Mouse (Mus musculus) embryonic stem cell, embryonic (primary cell): ENCODE data around the gene Tcf15.

Experiments used
- CTCF ChIA-PET, 4 experiments: fragments of 300-600 bp in 2 of 4; fragments of 350-600 bp in 2 of 4; sonication (Branson Sonifier 250); formaldehyde crosslinking; loops; one replicate each; lab custom pipeline; 2022; ENCODE audit warnings: inconsistent platforms in 2 of 4; lab: Charles Lee
- POLR2A ChIA-PET, 4 experiments: fragments of 300-600 bp in 2 of 4; fragments of 350-600 bp in 2 of 4; sonication (Branson Sonifier 250); formaldehyde crosslinking; loops; one replicate each; lab custom pipeline; 2022; ENCODE audit warnings: antibody characterized with exemption in 4 of 4, inconsistent platforms in 1 of 4; lab: Charles Lee

Gene Tcf15

DNA sequence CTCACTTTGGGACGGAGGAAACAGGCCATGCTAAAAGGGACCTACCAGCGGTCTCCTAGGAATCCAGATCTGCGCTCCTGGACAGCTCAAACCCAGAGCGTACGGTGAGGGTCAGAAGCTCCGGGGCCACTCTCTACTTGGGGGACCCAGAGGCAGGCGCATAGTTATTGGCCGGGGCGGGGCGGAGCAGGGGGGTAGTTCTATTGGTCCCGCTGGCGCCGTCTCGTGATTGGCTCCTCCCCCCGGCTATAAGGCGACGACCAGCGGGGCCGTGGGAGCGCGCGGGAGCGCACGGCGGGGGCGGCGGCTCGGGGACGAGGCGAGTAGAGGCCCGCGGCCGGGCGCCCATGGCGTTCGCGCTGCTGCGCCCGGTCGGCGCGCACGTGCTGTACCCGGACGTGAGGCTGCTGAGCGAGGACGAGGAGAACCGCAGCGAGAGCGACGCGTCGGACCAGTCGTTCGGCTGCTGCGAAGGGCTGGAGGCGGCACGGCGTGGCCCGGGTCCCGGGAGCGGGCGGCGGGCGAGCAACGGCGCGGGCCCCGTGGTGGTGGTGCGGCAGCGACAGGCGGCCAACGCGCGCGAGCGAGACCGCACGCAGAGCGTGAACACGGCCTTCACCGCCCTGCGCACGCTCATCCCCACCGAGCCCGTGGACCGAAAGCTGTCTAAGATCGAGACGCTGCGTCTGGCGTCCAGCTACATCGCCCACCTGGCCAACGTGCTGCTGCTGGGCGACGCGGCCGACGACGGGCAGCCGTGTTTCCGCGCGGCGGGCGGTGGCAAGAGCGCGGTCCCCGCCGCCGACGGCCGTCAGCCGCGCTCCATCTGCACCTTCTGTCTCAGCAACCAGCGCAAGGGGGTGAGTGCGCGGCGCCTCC, at the start of gene Tcf15:
Tcf15 (plus strand) TSS at position 283 of the 879 bp plus-strand sequence.
- POLR2A ChIA-PET, result interaction anchor here (0.6 to 6.6 kb wide), 63 partner anchors 8 to 1596 kb away, joined by 3 to 47 read pairs (median 4); partner anchors contain the start of genes Tbc1d20 (in 2 of the 4), Trib3 (in 2 of the 4), Csnk2a1 (in 1 of the 4) and Rbck1 (in 1 of the 4)
- CTCF ChIA-PET, result interaction anchor here in 3 of 4 experiments (0.6 to 2.2 kb wide), 10 partner anchors 12 to 431 kb away, joined by 3 to 11 read pairs (median 5); no protein-coding TSS in a partner anchor

DNA sequence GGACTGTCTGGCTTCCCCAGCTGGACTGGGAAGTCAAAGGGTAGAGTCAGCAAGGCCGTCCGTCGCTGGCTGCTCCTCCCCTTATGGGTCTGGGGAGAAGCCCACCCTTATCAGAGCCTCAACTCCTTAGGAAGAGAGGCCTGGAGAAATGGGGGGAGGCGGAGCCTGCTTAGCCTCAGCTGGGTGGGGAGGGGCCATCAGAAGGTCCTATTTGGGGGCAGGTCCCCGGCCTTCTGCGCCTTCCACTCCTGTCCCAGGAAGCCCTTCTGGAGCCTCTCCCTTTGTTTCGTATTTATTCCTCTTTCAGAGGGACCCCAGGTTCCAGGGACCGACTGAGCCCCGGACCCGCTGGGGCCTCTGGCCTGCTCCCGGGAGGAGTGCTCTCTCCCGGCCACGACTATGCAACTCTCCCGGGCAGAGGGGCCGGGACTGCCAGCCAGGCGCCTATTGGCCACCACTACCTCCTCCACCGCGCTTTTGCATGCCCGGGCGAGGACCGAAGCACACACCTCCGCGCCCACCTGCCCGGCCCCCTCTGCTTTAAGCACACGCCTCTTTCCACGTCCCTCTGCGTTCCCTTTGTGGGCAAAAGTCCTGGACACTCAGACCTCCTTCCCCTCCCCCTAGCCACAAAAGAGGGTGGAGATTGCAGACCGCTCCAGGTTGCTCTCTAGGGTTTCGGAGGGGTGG, 48.4 kb upstream of the Tcf15 start:
- ChIA-PET CTCF (interaction anchor here in 3 of 4 experiments (0.5 to 1.9 kb wide), 9 partner anchors 17 to 268 kb away, joined by 3 to 7 read pairs (median 3); partner anchors contain the start of gene Trib3 (in 1 of the 3)), POLR2A (interaction anchor here (0.5 to 5.2 kb wide), 42 partner anchors 8 to 268 kb away, joined by 3 to 47 read pairs (median 4); partner anchors contain the start of genes Srxn1 (in 3 of the 4), Trib3 (in 2 of the 4) and Tcf15 (in 1 of the 4))

DNA sequence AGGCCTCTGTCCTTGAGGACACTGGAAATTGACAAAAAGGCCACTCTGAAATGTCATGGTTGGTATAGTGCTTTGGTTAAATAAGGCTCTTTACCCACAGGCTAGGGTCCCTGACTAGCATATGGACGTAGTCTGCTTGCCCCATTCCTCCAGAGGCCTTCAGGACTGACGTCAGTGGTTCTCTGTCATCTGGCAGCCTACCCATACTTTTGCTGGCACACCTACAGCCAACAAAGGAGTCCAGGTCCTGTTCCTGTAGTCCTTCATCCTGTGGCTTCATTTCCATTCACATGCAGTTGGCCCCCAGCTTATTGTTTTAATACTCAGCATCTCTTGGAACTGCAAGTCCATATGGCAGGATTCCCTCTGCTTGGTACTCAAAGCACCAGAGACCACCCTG, 46.4 kb upstream of the Tcf15 start:
- POLR2A ChIA-PET, result interaction anchor here in 3 of 4 experiments (0.6 to 5.2 kb wide), 19 partner anchors 8 to 254 kb away, joined by 3 to 47 read pairs (median 4); partner anchors contain the start of genes Srxn1 (in 3 of the 3) and Tcf15 (in 1 of the 3)
- CTCF ChIA-PET, result interaction anchor here in 3 of 4 experiments (0.6 to 2.2 kb wide), 7 partner anchors 8 to 202 kb away, joined by 3 to 9 read pairs (median 4); no protein-coding TSS in a partner anchor

DNA sequence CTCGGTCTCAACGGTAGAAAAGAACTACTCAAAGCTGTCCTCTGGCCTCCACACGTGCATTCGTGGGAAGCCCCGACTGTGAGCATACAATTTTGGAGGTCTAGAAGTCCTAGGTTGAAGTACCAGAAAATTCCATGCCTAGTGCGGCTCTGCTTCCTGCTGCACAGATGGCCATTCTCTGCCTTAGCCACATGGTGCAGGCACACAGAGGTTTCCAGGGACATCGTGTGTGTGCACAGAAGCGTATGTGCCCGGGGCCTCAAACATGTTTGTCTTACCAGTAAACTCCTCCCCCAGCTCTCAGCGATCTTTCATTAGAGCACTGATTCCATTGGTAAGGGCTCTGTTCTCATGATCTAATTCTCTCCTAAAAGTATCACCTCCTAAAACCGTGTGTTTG, 45.4 kb upstream of the Tcf15 start:
- POLR2A ChIA-PET, result interaction anchor here in 3 of 4 experiments (0.6 to 5.2 kb wide), 16 partner anchors 8 to 317 kb away, joined by 3 to 47 read pairs (median 4); partner anchors contain the start of genes Srxn1 (in 2 of the 3) and Zcchc3 (in 1 of the 3)
- CTCF ChIA-PET, result interaction anchor here in 2 of 4 experiments (0.6 to 2.2 kb wide), 6 partner anchors 9 to 396 kb away, joined by 3 to 9 read pairs (median 4); no protein-coding TSS in a partner anchor

DNA sequence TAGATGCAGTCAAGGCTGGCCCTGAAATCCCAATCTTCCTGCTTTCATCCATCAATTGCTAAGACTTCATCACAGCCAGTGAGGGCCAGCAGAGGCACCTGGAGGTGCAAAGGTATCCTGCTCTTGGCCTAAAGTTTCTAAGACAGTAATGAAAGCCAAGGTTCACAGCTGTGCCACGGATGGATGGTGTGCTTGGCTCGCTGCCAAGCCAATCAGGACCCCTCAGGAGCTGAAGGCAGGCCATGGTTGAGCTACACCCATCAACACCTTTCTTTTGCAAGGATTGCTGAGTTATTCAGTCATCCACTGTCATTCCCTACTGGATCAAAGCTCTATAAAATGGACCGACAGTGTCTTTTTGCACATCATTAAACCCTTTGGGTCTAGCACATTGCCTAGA, 43.8 kb upstream of the Tcf15 start:
- POLR2A ChIA-PET, result interaction anchor here in 2 of 4 experiments (0.6 to 1.6 kb wide), 6 partner anchors 8 to 244 kb away, joined by 3 to 8 read pairs (median 4); partner anchors contain the start of gene Trib3 (in 1 of the 2)
- CTCF ChIA-PET, result interaction anchor here in 1 of 4 experiments (0.9 to 1.6 kb wide), 2 partner anchors 10 to 79 kb away, joined by 4 to 7 read pairs; no protein-coding TSS in a partner anchor

DNA sequence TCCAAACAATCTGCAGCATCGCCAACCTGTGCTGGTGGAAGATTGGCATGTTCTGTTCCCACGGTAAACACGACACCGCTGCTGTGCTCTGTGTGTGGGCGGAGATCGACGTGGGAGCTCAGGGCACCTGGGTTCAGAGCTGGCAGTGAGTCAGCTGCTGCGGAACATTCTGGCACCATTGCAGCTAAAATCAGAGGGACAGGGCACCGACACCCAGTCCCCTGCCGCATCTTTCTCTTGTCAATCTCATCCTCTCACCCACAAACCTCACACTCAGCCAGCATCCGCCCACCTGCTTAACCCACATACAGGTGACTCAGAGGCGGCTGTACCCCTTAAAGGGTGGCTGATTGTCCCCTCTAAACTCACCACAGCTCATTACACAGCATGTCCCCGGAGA, 41.6 kb upstream of the Tcf15 start:
- POLR2A ChIA-PET, result interaction anchor here in 3 of 4 experiments (0.6 to 6.1 kb wide), 6 partner anchors 9 to 242 kb away, joined by 3 to 70 read pairs (median 3); partner anchors contain the start of gene Trib3 (in 1 of the 3)
- CTCF ChIA-PET, result interaction anchor here in 2 of 4 experiments (0.7 kb wide), 2 partner anchors 10 to 261 kb away, joined by 3 read pairs; no protein-coding TSS in a partner anchor

DNA sequence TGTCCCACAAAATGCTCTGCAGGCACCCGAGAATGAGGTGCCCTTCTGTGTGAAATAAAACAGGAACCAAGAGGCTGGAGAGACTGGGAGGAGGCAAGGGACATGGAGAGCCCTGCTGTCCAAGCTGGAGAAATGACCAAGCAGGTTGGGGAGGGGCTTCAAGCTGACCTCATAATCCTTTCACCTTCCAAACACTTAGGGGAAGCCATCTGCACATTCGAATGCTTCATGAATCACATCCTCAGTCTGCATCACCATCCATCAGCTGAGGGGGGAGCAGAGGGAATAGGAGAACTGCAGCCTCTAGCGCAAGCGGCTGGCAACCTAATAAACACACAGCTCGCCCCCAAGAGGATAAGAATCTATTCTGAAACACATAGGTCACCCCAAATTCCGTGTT, 41.0 kb upstream of the Tcf15 start:
- ChIA-PET CTCF (interaction anchor here in 3 of 4 experiments (0.6 to 1.6 kb wide), 9 partner anchors 9 to 320 kb away, joined by 3 to 7 read pairs (median 3); no protein-coding TSS in a partner anchor), POLR2A (interaction anchor here in 2 of 4 experiments (0.6 to 6.1 kb wide), 9 partner anchors 8 to 242 kb away, joined by 3 to 70 read pairs (median 4); partner anchors contain the start of genes Csnk2a1 (in 1 of the 2) and Trib3 (in 1 of the 2))

DNA sequence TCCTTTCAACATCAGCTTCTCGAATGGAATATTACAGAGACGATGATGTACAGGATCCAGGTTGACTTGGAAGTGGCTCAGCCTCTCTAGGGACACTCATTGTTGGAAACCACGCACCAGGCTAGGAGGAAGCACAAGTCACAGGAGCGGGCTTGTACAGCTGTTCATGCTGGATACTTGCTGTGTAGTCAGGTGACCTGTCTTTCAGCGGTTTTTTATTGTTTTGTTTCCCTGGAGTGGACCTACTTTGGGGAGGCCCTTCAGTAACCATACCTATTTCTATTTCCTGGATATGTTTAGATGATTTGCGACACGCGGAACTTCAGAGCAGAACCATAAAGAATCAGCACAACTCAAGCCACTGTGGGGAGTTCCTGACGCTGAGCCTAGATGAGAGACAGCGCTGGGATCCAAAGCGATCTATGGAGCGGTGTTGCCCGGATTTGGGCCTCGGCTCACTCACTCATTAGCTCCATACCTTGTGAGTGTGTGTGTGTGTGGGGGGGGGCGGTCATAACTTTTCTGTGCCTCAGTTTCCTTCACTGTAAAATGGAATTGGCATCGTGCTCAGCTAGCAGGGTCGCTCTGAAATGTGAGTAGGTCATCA, 38.5 kb upstream of the Tcf15 start:
- ChIA-PET CTCF (interaction anchor here in 3 of 4 experiments (0.7 to 2.8 kb wide), 7 partner anchors 14 to 259 kb away, joined by 3 to 16 read pairs (median 4); no protein-coding TSS in a partner anchor), POLR2A (interaction anchor here (0.5 to 6.1 kb wide), 45 partner anchors 8 to 719 kb away, joined by 3 to 70 read pairs (median 4); partner anchors contain the start of genes Trib3 (in 3 of the 4) and Tcf15 (in 2 of the 4))

DNA sequence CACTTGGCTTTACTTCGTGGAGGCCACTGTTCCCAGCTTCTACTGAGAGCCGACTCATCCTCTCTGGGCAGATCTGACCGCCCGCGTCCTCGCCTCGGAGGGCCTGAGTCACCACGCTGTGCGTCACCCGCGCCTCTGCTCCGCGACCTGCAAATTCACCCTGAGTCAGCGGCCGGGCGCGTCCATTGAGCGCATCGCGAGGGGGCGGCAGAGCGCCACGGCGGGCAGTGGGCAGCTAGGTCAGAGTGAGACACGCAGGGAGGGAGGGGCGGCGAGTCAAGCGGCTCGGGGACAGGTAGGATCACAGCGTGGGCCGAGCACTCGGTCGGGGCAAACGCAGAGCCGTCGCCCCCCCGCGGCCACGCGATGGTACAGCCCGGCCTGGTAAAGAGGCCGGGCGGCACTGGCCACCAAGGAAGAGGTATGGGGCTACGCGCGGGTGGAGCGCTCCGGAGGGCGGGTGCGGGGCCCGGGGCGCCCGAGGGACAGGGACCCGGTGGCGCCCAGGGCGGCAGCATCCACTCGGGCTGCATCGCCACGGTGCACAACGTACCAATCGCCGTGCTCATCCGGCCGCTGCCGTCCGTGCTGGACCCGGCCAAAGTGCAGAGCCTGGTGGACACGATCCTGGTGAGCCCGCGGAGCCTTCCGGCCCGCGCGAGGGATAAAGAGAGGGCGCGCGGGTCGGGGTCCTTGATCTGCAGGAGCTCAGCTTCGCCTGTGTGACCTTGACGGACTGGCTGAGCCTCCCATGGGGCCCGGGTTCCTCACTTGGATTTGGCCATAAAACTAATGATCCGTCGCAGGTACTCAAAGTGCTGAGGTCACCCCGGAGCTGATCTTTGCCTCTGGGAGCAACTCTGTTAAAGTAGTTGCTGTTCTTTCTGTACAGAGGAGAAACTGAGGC, 37.8 kb upstream of the Tcf15 start, which contains the start of gene Srxn1:
Srxn1 (plus strand) TSS at position 199 of the 907 bp plus-strand sequence.
- CTCF ChIA-PET, result interaction anchor here in 3 of 4 experiments (0.6 to 2.8 kb wide), 16 partner anchors 12 to 725 kb away, joined by 3 to 16 read pairs (median 4); no protein-coding TSS in a partner anchor

DNA sequence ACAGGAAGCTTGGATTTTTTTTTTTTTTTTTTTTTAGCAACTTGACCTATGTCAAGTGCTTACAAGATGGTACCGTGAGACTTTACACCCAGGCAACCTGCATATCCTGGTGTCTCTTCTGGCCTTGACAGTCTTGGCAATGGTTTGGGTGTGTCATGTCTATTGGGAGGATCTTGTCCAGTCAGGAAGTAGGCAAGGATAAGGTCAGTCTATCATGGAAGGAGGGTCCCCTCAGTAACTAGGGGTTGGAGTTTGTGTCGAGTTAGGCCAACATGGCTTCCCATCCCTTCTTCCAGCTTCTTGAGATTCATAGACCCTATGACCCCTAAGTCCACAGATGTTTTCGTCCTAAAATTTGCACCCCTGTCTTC, 37.2 kb upstream of the Tcf15 start:
- ChIA-PET POLR2A (interaction anchor here (0.6 to 6.1 kb wide), 51 partner anchors 8 to 561 kb away, joined by 3 to 70 read pairs (median 4); partner anchors contain the start of genes Csnk2a1 (in 2 of the 4), Trib3 (in 2 of the 4), Nrsn2 (in 1 of the 4) and Scrt2 (in 1 of the 4)), CTCF (interaction anchor here in 3 of 4 experiments (0.6 to 2.8 kb wide), 12 partner anchors 13 to 725 kb away, joined by 3 to 16 read pairs (median 4); no protein-coding TSS in a partner anchor)

More for the DNA sequence above, 37.8 kb upstream of the Tcf15 start, which contains the start of gene Srxn1:
- POLR2A ChIA-PET, result interaction anchor here (0.6 to 6.1 kb wide), 63 partner anchors 7 to 719 kb away, joined by 3 to 70 read pairs (median 4); partner anchors contain the start of genes Trib3 (in 3 of the 4), Csnk2a1 (in 1 of the 4), Nrsn2 (in 1 of the 4) and Tbc1d20 (in 1 of the 4)

DNA sequence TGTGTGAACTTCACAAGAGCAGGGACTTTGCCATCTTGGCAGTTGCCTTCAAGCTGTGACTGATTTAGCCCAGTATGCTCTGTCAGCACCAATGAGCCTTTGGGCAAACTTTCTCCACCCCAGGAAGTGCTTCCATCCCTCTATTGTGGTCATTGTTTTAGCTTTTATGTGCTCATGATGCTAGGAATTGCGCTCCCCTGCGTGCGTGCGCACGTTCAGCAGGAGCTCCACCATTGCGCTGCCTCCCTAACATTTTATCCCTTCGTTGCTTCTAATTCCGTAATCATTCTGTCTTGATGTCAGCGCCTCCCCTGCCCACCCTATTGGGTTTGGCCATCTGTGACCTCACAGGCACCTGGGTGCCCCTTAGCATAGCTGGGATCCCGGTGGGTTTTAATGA, 36.8 kb upstream of the Tcf15 start:
- POLR2A ChIA-PET, result interaction anchor here in 3 of 4 experiments (0.6 to 6.1 kb wide), 45 partner anchors 7 to 269 kb away, joined by 3 to 70 read pairs (median 4); partner anchors contain the start of genes Csnk2a1 (in 2 of the 3), Trib3 (in 2 of the 3), Nrsn2 (in 1 of the 3) and Scrt2 (in 1 of the 3)
- CTCF ChIA-PET, result interaction anchor here in 2 of 4 experiments (0.7 to 2.8 kb wide), 8 partner anchors 13 to 257 kb away, joined by 3 to 16 read pairs (median 4); no protein-coding TSS in a partner anchor

DNA sequence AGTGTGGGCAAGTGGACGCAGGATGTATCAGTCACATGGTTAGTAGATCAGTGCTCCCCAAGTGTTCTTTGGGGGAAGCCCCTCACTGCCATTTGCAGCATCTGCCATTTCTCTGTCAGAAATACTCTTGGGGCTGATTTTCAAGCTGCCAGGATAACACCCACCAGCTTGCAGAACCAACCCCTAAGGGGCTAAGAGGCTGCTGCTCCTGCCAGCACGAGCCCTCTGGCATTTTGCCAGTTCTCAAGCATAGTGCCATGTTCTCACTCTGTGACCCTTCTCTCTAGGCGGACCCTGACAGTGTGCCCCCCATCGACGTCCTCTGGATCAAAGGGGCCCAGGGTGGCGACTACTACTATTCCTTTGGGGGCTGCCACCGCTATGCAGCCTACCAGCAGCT, 34.7 kb upstream of the Tcf15 start:
- ChIA-PET CTCF (interaction anchor here (0.5 to 5.9 kb wide), 7 partner anchors 19 to 255 kb away, joined by 3 to 64 read pairs (median 3); no protein-coding TSS in a partner anchor), POLR2A (interaction anchor here in 3 of 4 experiments (0.6 to 5.4 kb wide), 8 partner anchors 13 to 241 kb away, joined by 3 to 41 read pairs (median 4); partner anchors contain the start of genes Tbc1d20 (in 1 of the 3), Tcf15 (in 1 of the 3) and Trib3 (in 1 of the 3))

DNA sequence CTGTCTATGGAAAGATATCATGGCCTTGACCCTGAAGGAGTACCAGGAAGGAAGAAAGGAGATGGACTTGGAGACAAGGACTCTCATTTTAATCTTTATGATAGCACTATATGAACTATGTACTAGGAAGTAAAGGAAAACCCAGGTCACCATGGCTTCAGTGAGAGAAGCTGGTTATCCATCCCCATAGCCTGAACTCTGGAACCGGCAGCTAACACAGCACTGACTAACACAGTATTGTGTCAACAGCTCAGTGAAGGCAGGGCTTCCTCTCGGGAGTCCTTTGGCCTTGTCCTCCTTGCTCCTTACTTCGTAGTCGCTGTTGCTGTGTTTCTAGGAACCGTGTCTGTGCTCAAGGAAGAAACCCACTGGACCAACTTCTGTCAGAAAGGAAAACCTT, 34.0 kb upstream of the Tcf15 start:
- ChIA-PET CTCF (interaction anchor here in 3 of 4 experiments (0.8 to 5.9 kb wide), 7 partner anchors 20 to 254 kb away, joined by 3 to 64 read pairs (median 4); no protein-coding TSS in a partner anchor), POLR2A (interaction anchor here in 3 of 4 experiments (1.0 to 2.1 kb wide), 6 partner anchors 18 to 234 kb away, joined by 3 to 6 read pairs (median 3); partner anchors contain the start of genes Tbc1d20 (in 1 of the 3) and Tcf15 (in 1 of the 3))

DNA sequence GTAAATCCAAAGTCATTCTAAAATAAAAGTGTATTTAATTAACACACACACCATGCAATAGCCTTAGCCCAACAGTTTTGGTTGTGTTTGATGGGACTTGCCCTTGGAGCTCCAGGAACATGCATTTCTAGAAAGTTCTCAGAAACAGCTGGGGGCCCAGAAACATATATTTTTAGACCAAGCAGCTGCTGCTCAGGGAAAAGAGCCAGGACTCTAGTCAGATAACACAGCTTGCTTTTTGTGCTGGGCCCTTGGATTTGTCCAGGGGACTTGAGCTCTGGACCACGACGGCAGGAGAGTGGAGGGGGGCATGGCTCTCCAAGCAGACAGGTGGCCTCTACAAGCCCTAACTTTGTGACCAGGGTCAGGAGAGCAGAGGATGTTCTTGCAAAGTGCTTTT, 32.0 kb upstream of the Tcf15 start:
- ChIA-PET POLR2A (interaction anchor here (0.6 to 3.3 kb wide), 38 partner anchors 8 to 285 kb away, joined by 3 to 17 read pairs (median 4); partner anchors contain the start of genes Trib3 (in 4 of the 4), Csnk2a1 (in 2 of the 4), Tbc1d20 (in 1 of the 4) and Tcf15 (in 1 of the 4)), CTCF (interaction anchor here (0.5 to 5.9 kb wide), 85 partner anchors 8 to 353 kb away, joined by 3 to 64 read pairs (median 4); partner anchors contain the start of genes Csnk2a1 (in 2 of the 4), Trib3 (in 2 of the 4), Defb23 (in 1 of the 4) and Rbck1 (in 1 of the 4))
